Mouse (Mus musculus): ENCODE measurements around the gene BC049730. TPM values are rescaled to one million over a fixed set of nuclear protein-coding genes. Genes with fewer than 3 reads are reported as not detected.
A peak's percentile ranks its signal among the peaks of the same experiment; 100 is the strongest.
"Not testable (repeated sequence)": the region's sequence is repeated elsewhere in the genome, so short reads cannot be mapped to it uniquely, and the experiment has no call there.

Gene BC049730
- not detected for total RNA-seq (2021)
- long read RNA-seq, experiment 1: 0 reads
- long read RNA-seq, experiment 2: 0 reads

GRCm38 (mm10) chr7:24708832-24709292, at the start of gene BC049730:
BC049730 (plus strand) TSS chr7:24709242.
- DNase-seq: no peak

- DNase-seq: no peak
Measured at GRCm38 (mm10) chr7:24659737-24660357, 49.2 kb upstream of the BC049730 start.

GRCm38 (mm10) chr7:24661118-24661904, 47.7 kb upstream of the BC049730 start:
- DNase-seq: peak; percentile 8 to 31

GRCm38 (mm10) chr7:24662575-24662974, 46.5 kb upstream of the BC049730 start:
- peak; percentile 41 to 73 for DNase-seq

- no peak for DNase-seq
Measured at GRCm38 (mm10) chr7:24664301-24664700, 44.7 kb upstream of the BC049730 start.

GRCm38 (mm10) chr7:24664959-24665358, 44.1 kb upstream of the BC049730 start:
- DNase-seq: no peak

- no peak for DNase-seq
Measured at GRCm38 (mm10) chr7:24671944-24672439, 37.0 kb upstream of the BC049730 start.

GRCm38 (mm10) chr7:24676575-24676974, 32.5 kb upstream of the BC049730 start, which contains the start of gene Tex101:
Tex101 (minus strand) TSS chr7:24676675.
- DNase-seq: no peak

GRCm38 (mm10) chr7:24684121-24684520, 24.9 kb upstream of the BC049730 start:
- DNase-seq: not testable (repeated sequence)

- DNase-seq: not testable (repeated sequence)
Measured at GRCm38 (mm10) chr7:24687519-24687918, 21.5 kb upstream of the BC049730 start.

- DNase-seq: not testable (repeated sequence)
Measured at GRCm38 (mm10) chr7:24692693-24693092, 16.3 kb upstream of the BC049730 start.

- not testable (repeated sequence) for DNase-seq
Measured at GRCm38 (mm10) chr7:24697891-24698290, 11.2 kb upstream of the BC049730 start.

GRCm38 (mm10) chr7:24702841-24703240, 6.2 kb upstream of the BC049730 start:
- not testable (repeated sequence) for DNase-seq

GRCm38 (mm10) chr7:24715039-24715438, 6.0 kb downstream of the BC049730 start:
- no peak for DNase-seq

- not testable (repeated sequence) for DNase-seq
Measured at GRCm38 (mm10) chr7:24726808-24727207, 17.8 kb downstream of the BC049730 start, which contains the start of gene Gm4763. Gm4763 (minus strand) TSS chr7:24726908.

- DNase-seq: no peak
Measured at GRCm38 (mm10) chr7:24735970-24736670, 27.1 kb downstream of the BC049730 start.

- DNase-seq: no peak
Measured at GRCm38 (mm10) chr7:24750695-24751094, 41.7 kb downstream of the BC049730 start.

- no peak for DNase-seq
Measured at GRCm38 (mm10) chr7:24751610-24752009, 42.6 kb downstream of the BC049730 start.

- DNase-seq: no peak
Measured at GRCm38 (mm10) chr7:24753476-24753875, 44.4 kb downstream of the BC049730 start.

- no peak for DNase-seq
Measured at GRCm38 (mm10) chr7:24758520-24758919, 49.5 kb downstream of the BC049730 start.

GRCm38 (mm10) chr7:24760211-24760610, 51.2 kb downstream of the BC049730 start, which contains the start of gene Cd177:
Cd177 (minus strand) TSS chr7:24760311.
- DNase-seq: no peak

- DNase-seq: no peak
Measured at GRCm38 (mm10) chr7:24761161-24761560, 52.1 kb downstream of the BC049730 start.
